Mouse (Mus musculus) CH12.LX (cell line): Measurements from ENCODE around the gene Tshb.

ENCODE experiments used
- BHLHE40 ChIP-seq: IDR thresholded peaks from 2 replicates; pipeline ENCODE4 v1.6.1; 2011; ENCODE audit warnings: mild to moderate bottlenecking, low read depth, low read length, improper control_type of control experiment
- CHD2 ChIP-seq: IDR thresholded peaks from 2 replicates; pipeline ENCODE4 v1.6.1; 2011; ENCODE audit warnings: low read length, improper control_type of control experiment
- CTCF ChIP-seq, 2 experiments: IDR thresholded peaks in 1 of 2; conservative IDR thresholded peaks in 1 of 2; 2 replicates each; pipeline ENCODE4 v1.5.1; 2011 to 2012; ENCODE audit warnings: low read depth in 2 of 2, low read length in 2 of 2, improper control_type of control experiment in 1 of 2, inconsistent platforms in 1 of 2, mild to moderate bottlenecking in 1 of 2, moderate library complexity in 1 of 2
- EP300 ChIP-seq: IDR thresholded peaks from 2 replicates; pipeline ENCODE4 v1.6.1; 2011; ENCODE audit warnings: low read length, improper control_type of control experiment
- JUND ChIP-seq: conservative IDR thresholded peaks from 2 replicates; pipeline ENCODE4 v1.6.1; 2011; ENCODE audit warnings: low read depth, low read length, improper control_type of control experiment
- MAX ChIP-seq: IDR thresholded peaks from 2 replicates; pipeline ENCODE4 v1.6.1; 2011; ENCODE audit warnings: low read length, improper control_type of control experiment
- MXI1 ChIP-seq: IDR thresholded peaks from 2 replicates; pipeline ENCODE4 v1.6.1; 2011; ENCODE audit warnings: mild to moderate bottlenecking, low read depth, low read length, improper control_type of control experiment
- POLR2A ChIP-seq: IDR thresholded peaks from 2 replicates; pipeline ENCODE4 v1.6.1; 2011; ENCODE audit warnings: low read depth, mild to moderate bottlenecking, improper control_type of control experiment, low read length
- RCOR1 ChIP-seq: conservative IDR thresholded peaks from 2 replicates; pipeline ENCODE4 v1.6.1; 2012; ENCODE audit warnings: low read depth, mild to moderate bottlenecking, inconsistent platforms, low read length, improper control_type of control experiment
- TCF12 ChIP-seq: IDR thresholded peaks from 2 replicates; pipeline ENCODE4 v1.6.1; 2014; ENCODE audit warnings: low read depth, mild to moderate bottlenecking, inconsistent platforms, low read length, improper control_type of control experiment
- USF2 ChIP-seq: conservative IDR thresholded peaks from 2 replicates; pipeline ENCODE4 v1.6.1; 2011; ENCODE audit warnings: low read depth, low read length, improper control_type of control experiment

GRCm38 (mm10) chr3:102748038-102748437 is 34.5 kb downstream of the Tshb start:
- TF ChIP-seq CTCF (conservative IDR thresholded peaks at IDR 0.05 in 1 of 2, IDR thresholded peaks at IDR 0.05 in 1 of 2; ENCODE audit: low read depth in 2 of 2, low read length in 2 of 2) (no peak), EP300 (no peak), JUND (no peak), RCOR1 (no peak), USF2 (no peak), POLR2A (no peak), MAX (no peak), CHD2 (no peak), BHLHE40 (no peak), TCF12 (no peak), MXI1 (no peak)
